Mouse (Mus musculus) liver, embryonic 13.5 days (tissue): Measurements from ENCODE around the gene Ptcd3. TPM values are rescaled to one million over a fixed set of nuclear protein-coding genes. Genes with fewer than 3 reads are reported as not detected.

ENCODE experiments used
- ATAC-seq: fragments of 200-750 bp; cut with Nextera tagmentation; 2 replicates; pipeline ENCODE4 v1.8.0; 2017; ENCODE audit warnings: low read depth, mild to moderate bottlenecking, moderate number of reproducible peaks, moderate library complexity
- DNase-seq: peaks from one replicate; pipeline ENCODE4 v3.0.0; 2022
- H3K27ac ChIP-seq: fragments of 300-500 bp; sonication (generic); 2 replicates; pipeline ENCODE4 v1.5.1; 2015; ENCODE audit warnings: moderate library complexity, mild to moderate bottlenecking, inconsistent platforms
- H3K27me3 ChIP-seq: fragments of 300-500 bp; sonication (generic); 2 replicates; pipeline ENCODE4 v1.6.1; 2015; ENCODE audit warnings: mild to moderate bottlenecking, inconsistent platforms
- H3K36me3 ChIP-seq: fragments of 300-500 bp; sonication (generic); 2 replicates; pipeline ENCODE4 v1.6.1; 2015; ENCODE audit warnings: mild to moderate bottlenecking, inconsistent platforms
- H3K4me1 ChIP-seq: fragments of 300-500 bp; sonication (generic); replicated peaks from 2 replicates; pipeline ENCODE4 v1.6.1; 2015; ENCODE audit warnings: inconsistent platforms
- H3K4me2 ChIP-seq: fragments of 300-500 bp; sonication (generic); 2 replicates; pipeline ENCODE4 v1.6.1; 2015; ENCODE audit warnings: inconsistent platforms, mild to moderate bottlenecking, moderate library complexity
- H3K4me3 ChIP-seq: fragments of 300-500 bp; sonication (generic); replicated peaks from 2 replicates; pipeline ENCODE4 v1.5.1; 2015; ENCODE audit warnings: mild to moderate bottlenecking, inconsistent platforms
- H3K9ac ChIP-seq: fragments of 300-500 bp; sonication (generic); 2 replicates; pipeline ENCODE4 v1.6.1; 2015; ENCODE audit warnings: mild to moderate bottlenecking, inconsistent platforms
- H3K9me3 ChIP-seq: fragments of 300-500 bp; sonication (generic); replicated peaks from 2 replicates; pipeline ENCODE4 v1.6.1; 2016; ENCODE audit warnings: inconsistent platforms
- WGBS: fragments of 180-500 bp; shearing (Covaris S2); methylation state at CpG from one replicate; pipeline ENCODE4 v1.1.7; 2015; ENCODE audit not compliant: insufficient replicate concordance; 5-methylcytosine and 5-hydroxymethylcytosine counted together
- polyA plus RNA-seq: library from polyadenylated mRNA; unstranded; fragments of >200 nt; fragmentation: Nextera tagmentation; extraction: Ambion mirVana; gene quantifications from 2 replicates; pipeline ENCODE4 v1.2.1, GENCODE M21; 2015

Ptcd3 gene
- polyA plus RNA-seq = 75.4 and 89.5 TPM in 2 replicates

GRCm38 (mm10) chr6:71908481-71909381, at the start of gene Ptcd3, which contains the start of gene Polr1a:
TSS of gene Ptcd3 (minus strand) at chr6:71908750.
TSS of gene Polr1a (plus strand) at chr6:71909053.
- Histone ChIP-seq H3K4me3 (peak within 1 kb of the TSS; percentile 83), H3K4me2 (peak within 1 kb of the TSS; percentile 77), H3K36me3 (peaks cover 37% of the 10 kb centered on the region), H3K27me3 (no peaks in the 10 kb centered on the region), H3K4me1 (peaks cover 56% of the 10 kb centered on the region), H3K27ac (peak within 1 kb of the TSS; percentile 56), H3K9ac (peak within 1 kb of the TSS; percentile 79), H3K9me3 (no peaks in the 10 kb centered on the region)
- ATAC-seq (peak; percentile 76), DNase-seq (peak; percentile 86)
- WGBS = under 1% methylated on average over 58 of the region's 58 CpGs

GRCm38 (mm10) chr6:71951192-71951591, 42.6 kb upstream of the Ptcd3 start:
- no peaks in the 10 kb centered on the region for H3K9me3 ChIP-seq
- H3K4me3 ChIP-seq = no peak overlapping the region
- peaks cover 83% of the 10 kb centered on the region for H3K36me3 ChIP-seq

GRCm38 (mm10) chr6:71950592-71950991, 42.0 kb upstream of the Ptcd3 start:
- H3K36me3 ChIP-seq = peaks cover 88% of the 10 kb centered on the region

More at GRCm38 (mm10) chr6:71951192-71951591, 42.6 kb upstream of the Ptcd3 start:
- H3K27me3 ChIP-seq = no peaks in the 10 kb centered on the region
- no peak overlapping the region for H3K9ac ChIP-seq
- no peak for DNase-seq
- ATAC-seq = no peak
- peaks cover 3% of the 10 kb centered on the region; the same call in 1 of the 2 replicates for H3K4me1 ChIP-seq
- H3K27ac ChIP-seq = no peak overlapping the region
- WGBS = 69% methylated on average over 5 of the region's 5 CpGs
- no peak overlapping the region for H3K4me2 ChIP-seq

GRCm38 (mm10) chr6:71949721-71950120, 41.2 kb upstream of the Ptcd3 start:
- H3K4me1 ChIP-seq = peaks cover 3% of the 10 kb centered on the region; the same call in 1 of the 2 replicates
- H3K4me3 ChIP-seq = no peak overlapping the region
- no peak for DNase-seq
- no peak overlapping the region for H3K27ac ChIP-seq
- no peak overlapping the region for H3K4me2 ChIP-seq
- 86% methylated on average over 3 of the region's 3 CpGs for whole genome bisulfite sequencing
- no peaks in the 10 kb centered on the region for H3K9me3 ChIP-seq
- no peaks in the 10 kb centered on the region for H3K27me3 ChIP-seq
- no peak for ATAC-seq
- no peak overlapping the region for H3K9ac ChIP-seq
- peaks cover 88% of the 10 kb centered on the region for H3K36me3 ChIP-seq

More at GRCm38 (mm10) chr6:71950592-71950991, 42.0 kb upstream of the Ptcd3 start:
- no peak overlapping the region for H3K27ac ChIP-seq
- 65% methylated on average over 3 of the region's 3 CpGs for WGBS
- no peak overlapping the region for H3K4me3 ChIP-seq
- H3K27me3 ChIP-seq = no peaks in the 10 kb centered on the region
- H3K4me1 ChIP-seq = peaks cover 3% of the 10 kb centered on the region; the same call in 1 of the 2 replicates
- ATAC-seq (no peak), DNase-seq (no peak)
- H3K4me2 ChIP-seq = no peak overlapping the region
- H3K9ac ChIP-seq = no peak overlapping the region
- H3K9me3 ChIP-seq = no peaks in the 10 kb centered on the region

GRCm38 (mm10) chr6:71946121-71946520, 37.6 kb upstream of the Ptcd3 start:
- DNase-seq = no peak
- peaks cover under 1% of the 10 kb centered on the region; the same call in 1 of the 2 replicates for H3K4me1 ChIP-seq
- no peaks in the 10 kb centered on the region for H3K9me3 ChIP-seq
- H3K27ac ChIP-seq = no peak overlapping the region
- H3K4me2 ChIP-seq = no peak overlapping the region
- 84% methylated on average over 8 of the region's 8 CpGs for WGBS
- no peak overlapping the region for H3K4me3 ChIP-seq
- H3K9ac ChIP-seq = no peak overlapping the region
- H3K27me3 ChIP-seq = no peaks in the 10 kb centered on the region
- H3K36me3 ChIP-seq = peaks cover 75% of the 10 kb centered on the region
- no peak for ATAC-seq

- Histone ChIP-seq H3K36me3 (peaks cover 75% of the 10 kb centered on the region), H3K9ac (no peak overlapping the region), H3K27me3 (no peaks in the 10 kb centered on the region), H3K4me1 (no peaks in the 10 kb centered on the region), H3K27ac (no peak overlapping the region), H3K4me3 (no peak overlapping the region), H3K4me2 (no peak overlapping the region), H3K9me3 (no peaks in the 10 kb centered on the region)
- WGBS = 88% methylated on average over 6 of the region's 6 CpGs
- DNase-seq = no peak
- no peak for ATAC-seq
Observed at GRCm38 (mm10) chr6:71945101-71945500, 36.6 kb upstream of the Ptcd3 start.

GRCm38 (mm10) chr6:71940912-71941311, 32.4 kb upstream of the Ptcd3 start:
- no peaks in the 10 kb centered on the region for H3K27me3 ChIP-seq
- H3K4me2 ChIP-seq = no peak overlapping the region
- ATAC-seq (no peak), DNase-seq (no peak)
- no peak overlapping the region for H3K9ac ChIP-seq
- H3K36me3 ChIP-seq = peaks cover 71% of the 10 kb centered on the region
- no peaks in the 10 kb centered on the region for H3K9me3 ChIP-seq
- WGBS = 86% methylated on average over 6 of the region's 6 CpGs
- no peak overlapping the region for H3K27ac ChIP-seq
- no peak overlapping the region for H3K4me3 ChIP-seq
- no peaks in the 10 kb centered on the region; the same call in 1 of the 2 replicates for H3K4me1 ChIP-seq

GRCm38 (mm10) chr6:71935737-71936136, 27.2 kb upstream of the Ptcd3 start:
- no peak for DNase-seq
- Histone ChIP-seq H3K9ac (no peak overlapping the region), H3K4me3 (no peak overlapping the region), H3K27ac (peak overlapping the region; percentile 39; the same call in 1 of the 2 replicates), H3K36me3 (peaks cover 88% of the 10 kb centered on the region), H3K4me2 (no peak overlapping the region), H3K4me1 (no peaks in the 10 kb centered on the region; the same call in 1 of the 2 replicates), H3K9me3 (no peaks in the 10 kb centered on the region), H3K27me3 (no peaks in the 10 kb centered on the region)
- ATAC-seq = no peak
- 70% methylated on average over 2 of the region's 2 CpGs for WGBS

GRCm38 (mm10) chr6:71934081-71934556, 25.6 kb upstream of the Ptcd3 start:
- Histone ChIP-seq H3K4me1 (no peaks in the 10 kb centered on the region; the same call in 1 of the 2 replicates), H3K9ac (no peak overlapping the region), H3K27me3 (no peaks in the 10 kb centered on the region), H3K9me3 (no peaks in the 10 kb centered on the region), H3K27ac (no peak overlapping the region), H3K4me2 (no peak overlapping the region), H3K36me3 (peaks cover 94% of the 10 kb centered on the region), H3K4me3 (no peak overlapping the region)
- no peak for ATAC-seq
- 80% methylated on average over 2 of the region's 2 CpGs for WGBS
- DNase-seq = no peak

- Histone ChIP-seq H3K9me3 (no peaks in the 10 kb centered on the region), H3K27me3 (no peaks in the 10 kb centered on the region), H3K4me3 (no peak overlapping the region), H3K27ac (no peak overlapping the region), H3K9ac (no peak overlapping the region), H3K4me2 (no peak overlapping the region), H3K4me1 (no peaks in the 10 kb centered on the region; the same call in 1 of the 2 replicates), H3K36me3 (peaks cover 88% of the 10 kb centered on the region)
- WGBS = 73% methylated on average over 5 of the region's 5 CpGs
- DNase-seq = no peak
- no peak for ATAC-seq
Observed at GRCm38 (mm10) chr6:71932347-71932746, 23.8 kb upstream of the Ptcd3 start.

GRCm38 (mm10) chr6:71930830-71931437, 22.4 kb upstream of the Ptcd3 start:
- DNase-seq (no peak), ATAC-seq (no peak)
- H3K4me2 ChIP-seq = no peak overlapping the region
- H3K4me1 ChIP-seq = no peaks in the 10 kb centered on the region
- peaks cover 87% of the 10 kb centered on the region for H3K36me3 ChIP-seq
- H3K27ac ChIP-seq = no peak overlapping the region
- WGBS = 79% methylated on average over 12 of the region's 12 CpGs
- H3K4me3 ChIP-seq = no peak overlapping the region
- H3K9me3 ChIP-seq = no peaks in the 10 kb centered on the region
- H3K9ac ChIP-seq = no peak overlapping the region
- H3K27me3 ChIP-seq = no peaks in the 10 kb centered on the region
